ENCODE assay signal across 9 mouse cellular contexts in the genomic region with DNA sequence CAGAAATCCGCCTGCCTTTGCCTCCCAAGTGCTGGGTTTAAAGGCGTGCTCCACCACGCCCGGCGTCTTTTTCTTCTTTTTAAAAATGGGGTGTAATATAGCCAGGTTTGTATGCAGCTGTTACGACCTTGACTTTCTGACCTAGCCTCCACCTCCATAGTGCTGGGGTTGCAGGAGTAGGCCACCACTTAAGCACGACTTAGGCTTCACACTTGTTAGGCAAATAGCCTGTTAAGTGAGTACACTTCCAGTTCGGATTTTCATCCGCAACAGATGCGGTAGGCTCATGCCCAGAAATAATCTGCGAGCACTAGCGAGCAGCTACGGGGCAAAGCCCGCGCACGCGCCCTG. TPM values are rescaled to one million over a fixed set of nuclear protein-coding genes. Genes with fewer than 3 reads are reported as not detected.
DNase-seq lines count a peak whose midpoint lies in the region; ATAC-seq and TF ChIP-seq lines count a peak whose summit lies in the region.
"Had no signal": no experiment of that assay in that cellular context is flagged by ENCODE, and none has a peak within 500 bp of the region (broad histone marks: within the 10 kb centered on the region; RNA-seq: fewer than 3 reads in every experiment).

No protein-coding gene starts in this region.

- ATAC-seq in heart, embryonic 15.5 days (replicated peaks; ENCODE audit: insufficient number of reproducible peaks, insufficient read depth, low FRiP score, low read depth), result peak; percentile 14
- ATAC-seq in heart, postnatal 0 days (ENCODE audit: insufficient read depth, low read depth), result no peak; the same call in 1 of the 2 replicates

- H3K9ac ChIP-seq in heart, embryonic 15.5 days, result peak overlapping the region; percentile 94
- H3K9ac ChIP-seq in MEL (ENCODE audit: control insufficient read depth, low read depth, low read length, poor library complexity, severe bottlenecking), result peak overlapping the region; percentile 76
- H3K9ac ChIP-seq in heart, postnatal 0 days (replicated peaks; ENCODE audit: low read depth, low read length), result peak overlapping the region; percentile 87

- H3K27ac ChIP-seq in heart, embryonic 15.5 days, result peak overlapping the region; percentile 93
- H3K27ac ChIP-seq in MEL (ENCODE audit: control insufficient read depth, low read depth, low read length) (peak overlapping the region; percentile 65), macrophage (peak overlapping the region; percentile 31)
- peak overlapping the region; percentile 92 for H3K27ac ChIP-seq in heart, postnatal 0 days (ENCODE audit: low read depth)

- H3K9me3 ChIP-seq in heart, embryonic 15.5 days (replicated peaks), result no peaks in the 10 kb centered on the region
- no peaks in the 10 kb centered on the region for H3K9me3 ChIP-seq in MEL (replicated peaks; ENCODE audit: insufficient read depth, low read length)
- H3K9me3 ChIP-seq in heart, postnatal 0 days (replicated peaks; ENCODE audit: control insufficient read depth, low read length), result no peaks in the 10 kb centered on the region

- peak overlapping the region; percentile 98 for H3K4me3 ChIP-seq in heart, embryonic 15.5 days
- H3K4me3 ChIP-seq in MEL (ENCODE audit: control insufficient read depth in 1 of 2, insufficient read depth in 1 of 2, low read depth in 2 of 2, low read length in 2 of 2) (peak overlapping the region; percentile 70 to 76), macrophage (ENCODE audit: inconsistent target) (peak overlapping the region; percentile 62)
- H3K4me3 ChIP-seq in heart, postnatal 0 days (ENCODE audit: low read depth, low read length), result peak overlapping the region; percentile 83

- H3K79me2 ChIP-seq in MEL (ENCODE audit: control insufficient read depth, insufficient read depth, low read length, poor library complexity) (peaks cover 55% of the 10 kb centered on the region), macrophage (ENCODE audit: inconsistent target) (peaks cover 40% of the 10 kb centered on the region)

- no peak for TF ChIP-seq CTCF in MEL (IDR thresholded peaks at IDR 0.05 in 2 of 3, conservative IDR thresholded peaks at IDR 0.05 in 1 of 3; ENCODE audit: control insufficient read depth in 1 of 3, insufficient read depth in 1 of 3, low read depth in 2 of 3, low read length in 3 of 3, poor library complexity in 1 of 3, severe bottlenecking in 1 of 3)
- no peak for TF ChIP-seq CTCF in heart, postnatal 0 days (IDR thresholded peaks at IDR 0.05; ENCODE audit: low read depth)

- no peaks in the 10 kb centered on the region for H3K27me3 ChIP-seq in heart, embryonic 15.5 days
- H3K27me3 ChIP-seq in MEL (ENCODE audit: control insufficient read depth in 1 of 2, insufficient read depth in 2 of 2, low read length in 2 of 2), result no peaks in the 10 kb centered on the region
- no peaks in the 10 kb centered on the region for H3K27me3 ChIP-seq in heart, postnatal 0 days (ENCODE audit: control insufficient read depth, insufficient read depth, low read length)

- H3K4me2 ChIP-seq in heart, embryonic 15.5 days, result peak overlapping the region; percentile 93
- peak overlapping the region; percentile 98 for H3K4me2 ChIP-seq in heart, postnatal 0 days (ENCODE audit: low read depth, low read length)

- peaks cover 39% of the 10 kb centered on the region for H3K36me3 ChIP-seq in heart, embryonic 15.5 days
- H3K36me3 ChIP-seq in MEL (ENCODE audit: control insufficient read depth in 1 of 2, insufficient read depth in 2 of 2, low read length in 2 of 2) (peaks cover 15 to 30% of the 10 kb centered on the region in 2 experiments), macrophage (ENCODE audit: inconsistent target) (peaks cover 26% of the 10 kb centered on the region)
- peaks cover 36% of the 10 kb centered on the region for H3K36me3 ChIP-seq in heart, postnatal 0 days (replicated peaks; ENCODE audit: control insufficient read depth, insufficient read depth, low read length)

- no peak for TF ChIP-seq RAD21 in MEL (IDR thresholded peaks at IDR 0.05; ENCODE audit: low read depth, low read length)

- peaks cover 18% of the 10 kb centered on the region for H3K4me1 ChIP-seq in heart, embryonic 15.5 days (replicated peaks)
- H3K4me1 ChIP-seq in MEL (ENCODE audit: control insufficient read depth in 1 of 2, insufficient read depth in 2 of 2, low read length in 2 of 2), result peaks cover 15 to 28% of the 10 kb centered on the region in 2 experiments
- peaks cover 6% of the 10 kb centered on the region for H3K4me1 ChIP-seq in heart, postnatal 0 days (ENCODE audit: control insufficient read depth, insufficient read depth)

- no peak for TF ChIP-seq EP300 in MEL (IDR thresholded peaks at IDR 0.05; ENCODE audit: low read depth in 1 of 2, low read length in 2 of 2)
- no peak for TF ChIP-seq EP300 in heart, postnatal 0 days (IDR thresholded peaks at IDR 0.05; ENCODE audit: low read depth)

- intact Hi-C loops in heart, postnatal 14 days (cut with DNase I), result loop anchor here (2.0 to 5.0 kb wide), 2 partner anchors 39 to 64 kb away; a partner anchor contains a TSS

- 1% methylated on average over 17 of the region's 17 CpGs for WGBS in heart, embryonic 15.5 days
- WGBS in heart, postnatal 0 days, result under 1% methylated on average over 17 of the region's 17 CpGs
- under 1% methylated on average over 17 of the region's 17 CpGs for WGBS in macrophage (ENCODE audit: missing documents)

- no peak for DNase-seq in heart, postnatal 14 days
- no peak for DNase-seq in MEL (ENCODE audit: low read depth, low spot score)
- no peak for DNase-seq in heart, postnatal 0 days (ENCODE audit: low spot score)
- DNase-seq in urinary bladder, postnatal 10 days (ENCODE audit: low spot score), result no peak
- no peak for DNase-seq in adrenal gland, adult 8-10 months
- DNase-seq in frontal cortex, postnatal 14 days (ENCODE audit: low spot score in 2 of 2), result no peak

- TF ChIP-seq POLR2A in MEL (IDR thresholded peaks at IDR 0.05; ENCODE audit: control insufficient read depth in 1 of 2, insufficient read depth in 1 of 2, low read depth in 1 of 2, low read length in 2 of 2, poor library complexity in 1 of 2), result no peak

RNA-seq across cellular contexts. Expression of a gene that starts 0.6 kb away (rescaled TPM):
- 84.6 and 89.3 TPM in 2 replicates for polyA plus RNA-seq in heart, embryonic 15.5 days (2015; fragmentation: Nextera tagmentation; extraction: Ambion mirVana)
- 10 to 100 TPM; 52.2 to 52.4 TPM for total RNA-seq in heart, postnatal 14 days (2021)
- 77.2 and 78.7 TPM in 2 replicates for total RNA-seq in MEL (2012; rRNA removed)
- polyA plus RNA-seq in MEL (2012; ENCODE audit: insufficient read depth in 1 of 2, insufficient read length in 2 of 2, low read depth in 1 of 2, low replicate concordance in 2 of 2, missing spikeins in 1 of 2) (10 to 100 TPM in 1 of 2 experiments, not detected in 1; 84.6 TPM), macrophage (2018) (33.0 to 56.2 TPM (median 43.5 TPM) in 3 replicates)
- total RNA-seq in heart, postnatal 0 days (2014; rRNA removed; ENCODE audit: low replicate concordance), result 10.1 and 24.9 TPM in 2 replicates
- 83.7 and 87.1 TPM in 2 replicates for polyA plus RNA-seq in heart, postnatal 0 days (2015; fragmentation: Nextera tagmentation; extraction: Ambion mirVana)
- total RNA-seq in macrophage (2018; cell fraction: chromatin; rRNA removed), result 10 to 100 TPM in 7 of 26 experiments, 1 to 10 TPM in 17, not detected in 2; 1.4 to 16.1 (median 6.8) TPM
- 10 to 100 TPM; 25.6 to 57.6 (median 40.2) TPM for total RNA-seq in macrophage (2018; cell fraction: cytosol; rRNA removed)
- total RNA-seq in macrophage (2018; cell fraction: nucleus; rRNA removed), result 10 to 100 TPM in 17 of 26 experiments, 1 to 10 TPM in 9; 2.0 to 28.4 (median 13.6) TPM
- total RNA-seq in adrenal gland, adult 8-10 months (2022), result 10 to 100 TPM; 42.0 to 53.2 (median 48.0) TPM

RNA-seq across cellular contexts. Expression of a gene that starts 0.8 kb away (rescaled TPM):
- 9.5 TPM in 2 replicates for polyA plus RNA-seq in heart, embryonic 15.5 days (2015; fragmentation: Nextera tagmentation; extraction: Ambion mirVana)
- 10 to 100 TPM; 24.8 to 27.4 TPM for total RNA-seq in heart, postnatal 14 days (2021)
- total RNA-seq in MEL (2012; rRNA removed), result 40.9 and 50.5 TPM in 2 replicates
- 100 to 1,000 TPM in 1 of 2 experiments, not detected in 1; 203 TPM for polyA plus RNA-seq in MEL (2012; ENCODE audit: insufficient read depth in 1 of 2, insufficient read length in 2 of 2, low read depth in 1 of 2, low replicate concordance in 2 of 2, missing spikeins in 1 of 2)
- 19.0 and 21.8 TPM in 2 replicates for total RNA-seq in heart, postnatal 0 days (2014; rRNA removed; ENCODE audit: low replicate concordance)
- 5.2 and 6.7 TPM in 2 replicates for polyA plus RNA-seq in heart, postnatal 0 days (2015; fragmentation: Nextera tagmentation; extraction: Ambion mirVana)
- 10 to 100 TPM; 13.4 to 91.4 (median 59.3) TPM for total RNA-seq in macrophage (2018; cell fraction: chromatin; rRNA removed)
- total RNA-seq in macrophage (2018; cell fraction: cytosol; rRNA removed), result 10 to 100 TPM; 10.4 to 24.6 (median 18.9) TPM
- total RNA-seq in macrophage (2018; cell fraction: nucleus; rRNA removed), result 10 to 100 TPM; 12.1 to 57.8 (median 30.2) TPM
- polyA plus RNA-seq in macrophage (2018), result 20.1 to 22.6 TPM (median 22.2 TPM) in 3 replicates
- 10 to 100 TPM; 31.8 to 59.1 (median 39.6) TPM for total RNA-seq in adrenal gland, adult 8-10 months (2022)

RNA-seq across cellular contexts. Expression of a gene that starts 39.7 kb away (rescaled TPM):
- not detected in 2 replicates for polyA plus RNA-seq in heart, embryonic 15.5 days (2015; fragmentation: Nextera tagmentation; extraction: Ambion mirVana)
- not detected for total RNA-seq in heart, postnatal 14 days (2021)
- total RNA-seq in MEL (2012; rRNA removed), result 1.3 and 2.9 TPM in 2 replicates
- polyA plus RNA-seq in MEL (2012; ENCODE audit: insufficient read depth in 1 of 2, insufficient read length in 2 of 2, low read depth in 1 of 2, low replicate concordance in 2 of 2, missing spikeins in 1 of 2) (10 to 100 TPM in 1 of 2 experiments, not detected in 1; 13.9 TPM), macrophage (2018) (not detected in 3 replicates)
- 2.1 and 13.1 TPM in 2 replicates for total RNA-seq in heart, postnatal 0 days (2014; rRNA removed; ENCODE audit: low replicate concordance)
- not detected in 2 replicates for polyA plus RNA-seq in heart, postnatal 0 days (2015; fragmentation: Nextera tagmentation; extraction: Ambion mirVana)
- 1 to 10 TPM in 6 of 26 experiments, under 1 TPM in 3, not detected in 17; 0.26 to 9.2 (median 1.4) TPM for total RNA-seq in macrophage (2018; cell fraction: chromatin; rRNA removed)
- 1 to 10 TPM in 1 of 26 experiments, under 1 TPM in 2, not detected in 23; 0.08 to 1.4 (median 0.28) TPM for total RNA-seq in macrophage (2018; cell fraction: cytosol; rRNA removed)
- 1 to 10 TPM in 3 of 26 experiments, under 1 TPM in 1, not detected in 22; 0.18 to 4.1 (median 2.6) TPM for total RNA-seq in macrophage (2018; cell fraction: nucleus; rRNA removed)
- total RNA-seq in adrenal gland, adult 8-10 months (2022), result 1 to 10 TPM; 1.7 to 7.3 (median 5.7) TPM
- polyA plus RNA-seq: gonadal fat pad, adult 2 months had no signal

RNA-seq across cellular contexts. Expression of a gene that starts 39.7 kb away (rescaled TPM):
- polyA plus RNA-seq in heart, embryonic 15.5 days (2015; fragmentation: Nextera tagmentation; extraction: Ambion mirVana), result 32.0 and 36.3 TPM in 2 replicates
- 10 to 100 TPM; 18.3 to 19.2 TPM for total RNA-seq in heart, postnatal 14 days (2021)
- 19.9 and 25.3 TPM in 2 replicates for total RNA-seq in MEL (2012; rRNA removed)
- polyA plus RNA-seq in MEL (2012; ENCODE audit: insufficient read depth in 1 of 2, insufficient read length in 2 of 2, low read depth in 1 of 2, low replicate concordance in 2 of 2, missing spikeins in 1 of 2) (10 to 100 TPM in 1 of 2 experiments, not detected in 1; 33.0 TPM), macrophage (2018) (4.3 to 5.8 TPM (median 5.6 TPM) in 3 replicates)
- total RNA-seq in heart, postnatal 0 days (2014; rRNA removed; ENCODE audit: low replicate concordance), result 34.7 and 45.6 TPM in 2 replicates
- 30.6 and 32.9 TPM in 2 replicates for polyA plus RNA-seq in heart, postnatal 0 days (2015; fragmentation: Nextera tagmentation; extraction: Ambion mirVana)
- total RNA-seq in macrophage (2018; cell fraction: chromatin; rRNA removed), result 10 to 100 TPM in 2 of 26 experiments, 1 to 10 TPM in 22, under 1 TPM in 1, not detected in 1; 0.77 to 13.2 (median 5.4) TPM
- 1 to 10 TPM; 1.7 to 5.4 (median 4.3) TPM for total RNA-seq in macrophage (2018; cell fraction: cytosol; rRNA removed)
- total RNA-seq in macrophage (2018; cell fraction: nucleus; rRNA removed), result 10 to 100 TPM in 8 of 26 experiments, 1 to 10 TPM in 18; 1.4 to 13.7 (median 7.6) TPM
- 10 to 100 TPM; 18.5 to 23.9 (median 20.9) TPM for total RNA-seq in adrenal gland, adult 8-10 months (2022)

Comparison
In these comparisons a context has a peak if more than half of its experiments do, and no peak if none do; other contexts are left out.
1. H3K27ac ChIP-seq: peak in every context shown above with its lines; median percentile 93 in heart, embryonic 15.5 days; 92 in heart, postnatal 0 days; 65 in MEL; 31 in macrophage.